Mouse (Mus musculus): ENCODE data around the gene Prkrip1. TPM values are rescaled to one million over a fixed set of nuclear protein-coding genes. Genes with fewer than 3 reads are reported as not detected.

Gene Prkrip1
- total RNA-seq, 1 experiment = 52.8 TPM

- peaks cover 0 to 6% of the 10 kb centered on the region in 2 experiments; a peak in 1 of 4 replicates for H3K4me1 ChIP-seq (ENCODE audit: control insufficient read depth in 2 of 2, insufficient read depth in 2 of 2, low read length in 2 of 2, poor library complexity in 1 of 2)
- H3K9me3 ChIP-seq (ENCODE audit: control insufficient read depth, insufficient read depth, low read depth, low read length) = no peaks in the 10 kb centered on the region
- no peak overlapping the region for H3K9ac ChIP-seq (ENCODE audit: insufficient read depth, low read depth, low read length, poor library complexity, severe bottlenecking)
- in situ Hi-C loops (cut with MboI; ENCODE audit: low sequenced_read_pairs in 2 of 2, unreplicated experiment in 2 of 2) = no loop called here
- TF ChIP-seq MAFK (IDR thresholded peaks at IDR 0.05; ENCODE audit: insufficient read depth, low read depth, low read length) = no peak
- TF ChIP-seq ZC3H11A (IDR thresholded peaks at IDR 0.05; ENCODE audit: borderline replicate concordance, low read depth, low read length) = no peak
- no peak for TF ChIP-seq HCFC1 (IDR thresholded peaks at IDR 0.05; ENCODE audit: borderline replicate concordance, insufficient read depth, low read length)
- TF ChIP-seq CHD2 (IDR thresholded peaks at IDR 0.05; ENCODE audit: low read depth, low read length) = no peak
- TF ChIP-seq ZNF384 (IDR thresholded peaks at IDR 0.05; ENCODE audit: low read depth, low read length) = no peak
- no peak for DNase-seq (ENCODE audit: low read depth, low spot score)
- peak overlapping the region; percentile 30 to 45 for H3K4me3 ChIP-seq (ENCODE audit: insufficient read depth in 1 of 2, low read depth in 1 of 2, low read length in 2 of 2, poor library complexity in 1 of 2, severe bottlenecking in 1 of 2)
- H3K36me3 ChIP-seq (ENCODE audit: control insufficient read depth, insufficient read depth, low read length, poor library complexity, severe bottlenecking) = no peaks in the 10 kb centered on the region
- H3K27ac ChIP-seq (ENCODE audit: insufficient read depth, low read depth, low read length, poor library complexity, severe bottlenecking) = no peak overlapping the region
These were observed 38.8 kb upstream of the Prkrip1 start for GRCm38 (mm10) chr5:136237607-136238006.

GRCm38 (mm10) chr5:136236611-136237010, 37.8 kb upstream of the Prkrip1 start:
- H3K27ac ChIP-seq (ENCODE audit: insufficient read depth, low read depth, low read length, poor library complexity, severe bottlenecking) = no peak overlapping the region
- DNase-seq (ENCODE audit: low read depth, low spot score) = no peak
- TF ChIP-seq ZC3H11A (IDR thresholded peaks at IDR 0.05; ENCODE audit: borderline replicate concordance, low read depth, low read length) (no peak), CHD2 (IDR thresholded peaks at IDR 0.05; ENCODE audit: low read depth, low read length) (no peak), HCFC1 (IDR thresholded peaks at IDR 0.05; ENCODE audit: borderline replicate concordance, insufficient read depth, low read length) (no peak), ZNF384 (IDR thresholded peaks at IDR 0.05; ENCODE audit: low read depth, low read length) (no peak), MAFK (IDR thresholded peaks at IDR 0.05; ENCODE audit: insufficient read depth, low read depth, low read length) (no peak)
- no peak overlapping the region for H3K9ac ChIP-seq (ENCODE audit: insufficient read depth, low read depth, low read length, poor library complexity, severe bottlenecking)
- no peak overlapping the region for H3K4me3 ChIP-seq (ENCODE audit: insufficient read depth in 1 of 2, low read depth in 1 of 2, low read length in 2 of 2, poor library complexity in 1 of 2, severe bottlenecking in 1 of 2)
- H3K36me3 ChIP-seq (ENCODE audit: control insufficient read depth, insufficient read depth, low read length, poor library complexity, severe bottlenecking) = no peaks in the 10 kb centered on the region
- H3K4me1 ChIP-seq (ENCODE audit: control insufficient read depth in 2 of 2, insufficient read depth in 2 of 2, low read length in 2 of 2, poor library complexity in 1 of 2) = peaks cover 0 to 7% of the 10 kb centered on the region in 2 experiments; a peak in 1 of 4 replicates
- in situ Hi-C loops (cut with MboI; ENCODE audit: low sequenced_read_pairs in 2 of 2, unreplicated experiment in 2 of 2) = no loop called here
- H3K9me3 ChIP-seq (ENCODE audit: control insufficient read depth, insufficient read depth, low read depth, low read length) = no peaks in the 10 kb centered on the region

- in situ Hi-C loops (cut with MboI; ENCODE audit: low sequenced_read_pairs in 2 of 2, unreplicated experiment in 2 of 2) = no loop called here
- Histone ChIP-seq H3K36me3 (ENCODE audit: control insufficient read depth, insufficient read depth, low read length, poor library complexity, severe bottlenecking) (no peaks in the 10 kb centered on the region), H3K27ac (ENCODE audit: insufficient read depth, low read depth, low read length, poor library complexity, severe bottlenecking) (no peak overlapping the region), H3K9ac (ENCODE audit: insufficient read depth, low read depth, low read length, poor library complexity, severe bottlenecking) (no peak overlapping the region), H3K4me3 (ENCODE audit: insufficient read depth in 1 of 2, low read depth in 1 of 2, low read length in 2 of 2, poor library complexity in 1 of 2, severe bottlenecking in 1 of 2) (no peak overlapping the region), H3K9me3 (ENCODE audit: control insufficient read depth, insufficient read depth, low read depth, low read length) (no peaks in the 10 kb centered on the region), H3K4me1 (ENCODE audit: control insufficient read depth in 2 of 2, insufficient read depth in 2 of 2, low read length in 2 of 2, poor library complexity in 1 of 2) (peaks cover 0 to 2% of the 10 kb centered on the region in 2 experiments; a peak in 1 of 4 replicates)
- DNase-seq (ENCODE audit: low read depth, low spot score) = no peak
- TF ChIP-seq HCFC1 (IDR thresholded peaks at IDR 0.05; ENCODE audit: borderline replicate concordance, insufficient read depth, low read length) = no peak
These were observed 31.7 kb upstream of the Prkrip1 start for GRCm38 (mm10) chr5:136230348-136231035.

GRCm38 (mm10) chr5:136226246-136226876, 27.6 kb upstream of the Prkrip1 start:
- no peaks in the 10 kb centered on the region for H3K36me3 ChIP-seq (ENCODE audit: control insufficient read depth, insufficient read depth, low read length, poor library complexity, severe bottlenecking)
- H3K9me3 ChIP-seq (ENCODE audit: control insufficient read depth, insufficient read depth, low read depth, low read length) = no peaks in the 10 kb centered on the region

More at GRCm38 (mm10) chr5:136226246-136226876, 27.6 kb upstream of the Prkrip1 start:
- H3K27ac ChIP-seq (ENCODE audit: insufficient read depth, low read depth, low read length, poor library complexity, severe bottlenecking) = no peak overlapping the region
- no peak overlapping the region for H3K4me3 ChIP-seq (ENCODE audit: insufficient read depth in 1 of 2, low read depth in 1 of 2, low read length in 2 of 2, poor library complexity in 1 of 2, severe bottlenecking in 1 of 2)
- H3K9ac ChIP-seq (ENCODE audit: insufficient read depth, low read depth, low read length, poor library complexity, severe bottlenecking) = no peak overlapping the region
- no peaks in the 10 kb centered on the region for H3K4me1 ChIP-seq (ENCODE audit: control insufficient read depth in 2 of 2, insufficient read depth in 2 of 2, low read length in 2 of 2, poor library complexity in 1 of 2)
- TF ChIP-seq HCFC1 (IDR thresholded peaks at IDR 0.05; ENCODE audit: borderline replicate concordance, insufficient read depth, low read length) (no peak), CHD2 (IDR thresholded peaks at IDR 0.05; ENCODE audit: low read depth, low read length) (no peak), MAFK (IDR thresholded peaks at IDR 0.05; ENCODE audit: insufficient read depth, low read depth, low read length) (no peak), ZNF384 (IDR thresholded peaks at IDR 0.05; ENCODE audit: low read depth, low read length) (no peak), ZC3H11A (IDR thresholded peaks at IDR 0.05; ENCODE audit: borderline replicate concordance, low read depth, low read length) (no peak)
- DNase-seq (ENCODE audit: low read depth, low spot score) = no peak
- in situ Hi-C loops (cut with MboI; ENCODE audit: low sequenced_read_pairs in 2 of 2, unreplicated experiment in 2 of 2) = no loop called here
